Mouse (Mus musculus) thymus, postnatal 14 days (tissue): ENCODE results near the gene Tctex1d2.

Source experiments
- DNase-seq: peaks from one replicate; pipeline ENCODE4 v3.0.0; 2021

Tctex1d2 gene

GRCm38 (mm10) chr16:32419517-32420483 is at the start of gene Tctex1d2:
Tctex1d2 (plus strand) TSS chr16:32419702.
- peak; percentile 91 for DNase-seq

- DNase-seq: peak; percentile 56
These were observed 48.2 kb upstream of the Tctex1d2 start for GRCm38 (mm10) chr16:32371351-32371750.

- no peak for DNase-seq
These were observed 39.9 kb upstream of the Tctex1d2 start for GRCm38 (mm10) chr16:32379575-32379974.

- no peak for DNase-seq
These were observed 36.6 kb upstream of the Tctex1d2 start for GRCm38 (mm10) chr16:32382901-32383300.

GRCm38 (mm10) chr16:32384885-32385284 is 34.6 kb upstream of the Tctex1d2 start:
- DNase-seq: no peak

- no peak for DNase-seq
These were observed 32.7 kb upstream of the Tctex1d2 start for GRCm38 (mm10) chr16:32386826-32387225.

- DNase-seq: no peak
These were observed 30.5 kb upstream of the Tctex1d2 start for GRCm38 (mm10) chr16:32389049-32389448.

- DNase-seq: no peak
These were observed 29.7 kb upstream of the Tctex1d2 start for GRCm38 (mm10) chr16:32389841-32390240.

GRCm38 (mm10) chr16:32390882-32391281 is 28.6 kb upstream of the Tctex1d2 start:
- DNase-seq: no peak

- no peak for DNase-seq
These were observed 23.6 kb upstream of the Tctex1d2 start for GRCm38 (mm10) chr16:32395679-32396540.

- DNase-seq: no peak
These were observed 23.0 kb upstream of the Tctex1d2 start for GRCm38 (mm10) chr16:32396541-32396835.

GRCm38 (mm10) chr16:32398206-32398605 is 21.3 kb upstream of the Tctex1d2 start:
- DNase-seq: no peak

- no peak for DNase-seq
These were observed 19.2 kb upstream of the Tctex1d2 start, which contains the start of gene Tm4sf19 for GRCm38 (mm10) chr16:32400267-32400666. Tm4sf19 (plus strand) TSS chr16:32400506.

- peak; percentile 12 for DNase-seq
These were observed 18.1 kb upstream of the Tctex1d2 start for GRCm38 (mm10) chr16:32401335-32401965.

- no peak for DNase-seq
These were observed 16.7 kb upstream of the Tctex1d2 start for GRCm38 (mm10) chr16:32402818-32403217.

GRCm38 (mm10) chr16:32405716-32406115 is 13.8 kb upstream of the Tctex1d2 start:
- no peak for DNase-seq

GRCm38 (mm10) chr16:32406671-32407070 is 12.8 kb upstream of the Tctex1d2 start:
- DNase-seq: no peak

GRCm38 (mm10) chr16:32407730-32408129 is 11.8 kb upstream of the Tctex1d2 start:
- no peak for DNase-seq

GRCm38 (mm10) chr16:32417457-32417856 is 2.0 kb upstream of the Tctex1d2 start:
- no peak for DNase-seq

GRCm38 (mm10) chr16:32427506-32427905 is 8.0 kb downstream of the Tctex1d2 start:
- DNase-seq: no peak

- peak; percentile 86 for DNase-seq
These were observed 11.1 kb downstream of the Tctex1d2 start, which contains the start of gene Pcyt1a for GRCm38 (mm10) chr16:32430474-32431046. Pcyt1a (plus strand) TSS chr16:32430921.

- no peak for DNase-seq
These were observed 11.6 kb downstream of the Tctex1d2 start for GRCm38 (mm10) chr16:32431047-32431591.
